Mouse (Mus musculus) right cerebral cortex, postnatal 36 days (tissue): Measurements from ENCODE around the gene Eddm3b.
A peak's percentile ranks its signal among the peaks of the same experiment; 100 is the strongest.

ENCODE experiments used
- DNase-seq, 2 experiments: peaks; one replicate each; pipeline ENCODE4 v3.0.0; 2022; ENCODE audit warnings: low spot score in 2 of 2, mixed read lengths in 1 of 2

Eddm3b gene

DNA sequence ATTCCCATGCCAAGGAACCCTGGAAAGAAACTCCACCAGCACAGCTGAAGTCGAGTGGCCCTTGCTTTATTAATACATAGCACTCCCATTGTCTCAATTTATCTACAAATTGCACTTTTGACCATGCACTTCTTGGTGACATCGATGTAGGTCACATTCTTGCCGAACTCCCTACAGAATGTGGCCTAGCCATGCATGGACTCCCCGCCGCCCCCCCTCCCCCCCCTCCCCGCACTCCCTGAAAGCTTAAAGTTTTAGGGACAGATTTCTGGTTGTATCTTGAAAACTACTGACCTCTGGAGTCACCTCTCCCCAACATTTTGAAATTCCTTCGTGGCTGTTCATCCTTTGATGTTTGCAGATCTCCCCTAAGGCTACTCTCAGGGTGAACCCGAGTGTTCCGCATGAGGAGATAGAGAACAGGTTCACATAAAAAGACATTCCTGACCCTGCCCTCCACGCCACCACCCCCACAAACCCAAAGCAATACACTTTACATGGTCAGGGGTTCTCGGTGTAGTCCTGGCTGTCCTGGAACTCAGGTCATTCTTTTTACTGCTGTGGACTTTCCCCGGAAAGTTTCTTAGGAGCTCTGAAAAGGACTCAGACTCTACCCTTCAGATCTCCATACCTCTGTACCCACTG lies at the start of gene Eddm3b:
Gene Eddm3b, plus strand, starts transcription at position 511 of the 645 bp plus-strand sequence.
- no peak for DNase-seq

GRCm38 (mm10) chr14:51068956-51069355 lies 45.3 kb upstream of the Eddm3b start:
- no peak for DNase-seq

GRCm38 (mm10) chr14:51069617-51070016 lies 44.6 kb upstream of the Eddm3b start:
- DNase-seq, result no peak

GRCm38 (mm10) chr14:51074335-51074734 lies 39.9 kb upstream of the Eddm3b start, which contains the start of gene Olfr750:
TSS of gene Olfr750 (minus strand) at chr14:51074435.
- no peak for DNase-seq

- DNase-seq, result no peak
Measured at GRCm38 (mm10) chr14:51079180-51079579, 35.0 kb upstream of the Eddm3b start.

DNA sequence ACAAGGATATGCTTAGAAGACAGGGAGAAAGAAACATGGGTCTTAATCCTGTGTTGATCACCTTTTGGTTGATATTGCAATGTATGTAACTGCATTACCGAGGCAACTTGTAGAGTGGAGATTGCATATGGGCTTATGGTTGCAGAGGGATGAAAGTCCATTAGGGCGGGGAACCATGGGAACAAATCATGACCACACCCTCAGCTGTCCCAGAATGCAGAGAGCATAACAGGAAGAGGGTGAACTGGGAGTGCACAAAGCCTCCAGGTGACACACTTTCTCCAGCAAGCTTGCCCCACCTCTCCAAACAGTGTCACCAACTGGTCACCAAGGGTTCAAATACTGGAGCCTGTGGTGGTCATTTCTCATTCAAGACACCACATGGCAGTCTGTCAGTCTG lies 33.2 kb upstream of the Eddm3b start:
- no peak for DNase-seq

GRCm38 (mm10) chr14:51082599-51083581 lies 31.3 kb upstream of the Eddm3b start:
- peak in 1 of 2 experiments; percentile 41 for DNase-seq

- no peak for DNase-seq
Measured at GRCm38 (mm10) chr14:51083805-51084204, 30.4 kb upstream of the Eddm3b start.

GRCm38 (mm10) chr14:51085086-51085485 lies 29.1 kb upstream of the Eddm3b start:
- no peak for DNase-seq

GRCm38 (mm10) chr14:51085911-51086310 lies 28.3 kb upstream of the Eddm3b start:
- no peak for DNase-seq

- DNase-seq, result no peak
Measured at GRCm38 (mm10) chr14:51087762-51088161, 26.5 kb upstream of the Eddm3b start.

GRCm38 (mm10) chr14:51088166-51088969 lies 25.9 kb upstream of the Eddm3b start:
- DNase-seq, result peak; percentile 81 to 82

- peak; percentile 94 to 96 for DNase-seq
Measured at GRCm38 (mm10) chr14:51088970-51089673, 25.1 kb upstream of the Eddm3b start.

- no peak for DNase-seq
Measured at GRCm38 (mm10) chr14:51089674-51090076, 24.6 kb upstream of the Eddm3b start.

GRCm38 (mm10) chr14:51090077-51090781 lies 24.0 kb upstream of the Eddm3b start:
- peak; percentile 69 to 77 for DNase-seq

- no peak for DNase-seq
Measured at GRCm38 (mm10) chr14:51090921-51091900, 23.0 kb upstream of the Eddm3b start, which contains the start of the genes Rnase4 and Ang. TSS of gene Rnase4 (plus strand) at chr14:51091077. TSS of gene Ang (plus strand) at chr14:51091150.

GRCm38 (mm10) chr14:51092073-51092620 lies 22.1 kb upstream of the Eddm3b start:
- DNase-seq, result no peak

DNA sequence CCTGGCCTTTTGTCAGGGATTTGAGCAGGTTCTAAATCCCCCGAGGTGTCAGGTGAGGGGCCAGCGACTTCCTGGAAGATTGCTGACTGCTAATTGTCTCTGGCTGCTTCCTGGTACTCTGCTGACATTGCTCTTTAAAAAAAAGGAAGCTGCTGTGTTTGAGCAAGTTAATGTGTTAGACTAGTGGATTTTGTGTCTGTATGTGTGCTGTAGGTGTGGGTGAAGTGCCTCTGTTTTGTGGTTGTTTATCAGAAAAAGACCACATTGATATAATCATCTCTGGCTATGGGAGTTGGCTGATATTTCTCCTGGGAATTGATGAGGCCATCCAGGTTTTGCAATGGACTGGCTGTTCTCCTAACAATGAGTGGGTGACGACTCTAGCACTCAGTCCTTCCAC lies 20.7 kb upstream of the Eddm3b start:
- no peak for DNase-seq
